Mouse (Mus musculus): Measurements from ENCODE around the gene Ddah2.

Ddah2 gene

DNA sequence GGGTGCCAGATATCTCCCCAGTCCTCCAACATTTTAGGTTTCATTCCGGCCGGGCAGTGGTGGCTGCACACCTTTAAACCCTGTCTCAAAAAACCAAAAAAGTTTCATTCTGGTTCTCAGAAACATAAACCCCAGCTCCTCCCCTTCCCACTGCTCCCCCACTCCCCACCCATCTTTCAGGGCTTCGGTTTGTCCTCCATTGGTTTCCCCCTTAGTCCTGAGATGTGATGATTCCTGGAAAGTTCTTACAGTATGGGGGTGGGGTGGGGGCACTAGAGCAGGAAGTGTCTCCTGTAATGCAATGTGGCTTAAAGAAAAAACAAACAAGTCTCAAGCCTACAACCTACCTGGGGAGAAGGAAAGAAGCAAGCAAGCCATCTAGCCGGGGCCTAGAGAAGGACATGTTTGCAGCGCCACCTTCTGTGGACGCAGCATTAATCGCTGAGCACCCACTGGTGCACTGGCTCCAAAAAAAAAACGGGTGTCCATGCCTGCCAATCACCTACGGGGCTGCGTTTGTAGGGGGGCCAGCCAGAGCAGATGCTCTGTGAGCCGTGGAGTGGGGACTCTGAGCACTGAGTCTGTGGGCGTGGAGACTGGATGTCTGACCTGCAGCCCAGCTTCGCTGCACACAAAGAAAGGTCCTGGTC is 47.0 kb downstream of the Ddah2 start:
- peak; percentile 53 for DNase-seq (ENCODE audit: low spot score)

GRCm38 (mm10) chr17:35106522-35106921 is 47.7 kb downstream of the Ddah2 start:
- no peak for DNase-seq (ENCODE audit: low spot score)

DNA sequence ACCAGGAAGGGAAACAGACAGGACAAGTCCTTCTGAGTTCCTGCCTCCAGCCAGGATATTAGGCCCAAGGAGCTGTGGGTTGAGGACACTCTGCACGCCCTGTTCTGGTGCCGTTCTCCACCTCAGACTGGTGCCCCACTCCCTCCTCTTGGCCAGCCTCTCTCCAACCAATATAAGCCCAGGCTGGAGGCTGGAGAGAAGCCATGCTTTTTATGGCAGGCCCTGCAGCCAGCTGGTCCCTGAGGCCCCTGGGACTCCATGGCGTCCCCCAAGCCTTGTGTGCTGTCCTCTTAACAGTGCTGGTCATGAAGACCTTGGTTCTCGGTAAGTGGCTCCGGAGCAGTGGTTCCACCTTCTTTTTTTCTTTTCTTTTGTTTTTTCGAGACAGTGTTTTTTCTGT is 49.3 kb downstream of the Ddah2 start, which contains the start of gene Ly6g5c:
Gene Ly6g5c (plus strand): TSS at position 183 of the 400 bp plus-strand sequence.
- no peak for DNase-seq (ENCODE audit: low spot score)

Data from urinary bladder, postnatal 14 days (tissue).